Mouse (Mus musculus): ENCODE data around the gene Ahdc1.

DNA sequence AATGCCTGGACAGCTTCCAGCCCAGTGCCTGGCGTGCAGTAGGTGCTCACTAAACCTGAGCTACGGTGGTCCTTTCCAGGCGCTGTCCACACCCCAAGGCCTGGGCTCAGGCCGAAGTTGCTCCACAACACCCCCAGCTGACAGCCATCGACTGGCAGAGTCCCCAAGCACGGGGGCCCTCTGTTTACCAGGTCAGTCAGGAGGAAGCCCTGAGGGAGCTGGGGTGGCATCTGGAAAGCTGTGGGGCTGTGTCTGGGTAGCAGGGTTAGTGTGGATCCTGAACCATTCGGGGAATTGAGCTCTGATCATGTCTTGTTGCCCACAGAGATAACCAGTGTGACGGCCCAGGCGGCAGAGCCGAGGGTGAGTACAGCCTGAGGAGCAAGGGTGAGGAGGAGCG lies 49.6 kb downstream of the Ahdc1 start:
- TF ChIP-seq CTCF (IDR thresholded peaks at IDR 0.05; ENCODE audit: control insufficient read depth, insufficient read depth, low read length) (no peak), POLR2A (IDR thresholded peaks at IDR 0.05; ENCODE audit: borderline replicate concordance, control insufficient read depth, low read depth, low read length) (no peak)
